Mouse (Mus musculus): ENCODE results near the gene Riiad1. TPM values are rescaled to one million over a fixed set of nuclear protein-coding genes. Genes with fewer than 3 reads are reported as not detected.

Gene Riiad1
- not detected in 2 replicates for polyA plus RNA-seq (2012; ENCODE audit: low replicate concordance)

DNA sequence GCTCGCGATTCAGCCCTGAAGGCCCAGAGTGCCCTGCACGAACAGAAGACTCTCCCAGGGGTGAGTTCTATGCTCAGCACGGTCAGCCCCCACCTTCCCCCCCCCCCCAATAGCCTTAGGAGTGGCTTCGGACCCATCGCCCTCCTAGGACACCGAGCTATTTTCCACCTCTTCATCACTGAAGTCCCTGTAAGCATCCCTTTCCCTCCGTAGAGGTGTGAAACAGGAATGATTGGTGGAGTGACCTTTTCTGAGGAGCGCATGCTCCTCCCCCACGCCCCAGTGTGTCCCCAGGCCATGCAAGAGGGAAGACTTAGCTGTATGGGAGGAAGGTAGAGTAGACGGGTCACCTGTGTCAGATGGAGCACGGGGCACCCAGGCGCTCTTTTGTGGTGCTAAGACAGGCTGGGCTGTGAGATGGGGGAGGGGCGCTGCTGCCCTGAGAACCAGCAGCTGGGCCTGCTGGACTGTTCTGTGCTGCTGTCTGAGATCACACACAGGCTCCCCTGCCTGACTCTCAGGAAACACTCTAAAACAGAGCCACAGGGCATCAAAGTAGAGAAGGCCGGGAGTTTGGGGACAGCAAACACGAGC is at the start of gene Riiad1:
TSS of gene Riiad1 (minus strand) at position 51 of the 594 bp plus-strand sequence.

DNA sequence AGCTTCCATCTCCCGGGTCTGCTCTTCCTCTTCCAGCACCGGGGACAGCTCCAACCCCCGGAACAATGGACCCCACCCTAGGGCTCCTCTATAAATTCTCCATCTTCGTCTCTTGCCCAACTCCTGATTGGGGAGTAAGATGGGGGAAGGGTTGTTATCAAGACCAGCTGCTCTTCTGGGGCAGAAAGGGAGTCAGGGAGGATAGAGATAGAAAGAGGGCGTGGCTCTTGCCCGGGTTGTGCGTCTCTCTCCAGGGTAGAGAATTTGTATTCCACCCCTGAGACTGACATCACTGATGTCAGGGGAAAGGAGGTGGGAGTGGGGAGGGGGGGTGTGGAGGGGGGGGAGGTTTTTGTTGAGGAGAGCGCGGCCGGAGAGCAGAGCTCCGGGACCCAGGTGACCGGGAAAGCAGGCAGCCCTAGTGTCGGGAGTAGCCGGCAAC is 2.1 kb downstream of the Riiad1 start, which contains the start of gene Celf3:
TSS of gene Celf3 (plus strand) at position 315 of the 442 bp plus-strand sequence.

DNA sequence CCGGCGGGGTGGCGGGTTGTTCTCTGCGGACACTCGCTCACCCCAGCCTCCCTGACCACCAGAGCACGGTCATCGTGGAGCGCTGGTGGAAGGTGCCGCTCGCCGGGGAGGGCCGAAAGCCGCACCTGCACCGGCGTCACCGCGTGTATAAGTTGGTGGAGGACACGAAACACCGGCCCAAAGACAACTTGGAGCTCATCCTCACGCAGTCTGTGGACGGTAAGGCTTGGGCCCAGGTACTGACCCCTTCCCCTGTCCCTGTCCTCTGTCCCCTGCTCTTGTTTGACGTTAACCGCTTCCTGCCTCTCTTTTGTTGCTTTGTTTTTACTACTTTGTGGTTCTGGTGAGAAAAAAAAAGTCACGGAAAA is 36.6 kb downstream of the Riiad1 start, which contains the start of gene Oaz3:
TSS of gene Oaz3 (minus strand) at position 319 of the 368 bp plus-strand sequence.

DNA sequence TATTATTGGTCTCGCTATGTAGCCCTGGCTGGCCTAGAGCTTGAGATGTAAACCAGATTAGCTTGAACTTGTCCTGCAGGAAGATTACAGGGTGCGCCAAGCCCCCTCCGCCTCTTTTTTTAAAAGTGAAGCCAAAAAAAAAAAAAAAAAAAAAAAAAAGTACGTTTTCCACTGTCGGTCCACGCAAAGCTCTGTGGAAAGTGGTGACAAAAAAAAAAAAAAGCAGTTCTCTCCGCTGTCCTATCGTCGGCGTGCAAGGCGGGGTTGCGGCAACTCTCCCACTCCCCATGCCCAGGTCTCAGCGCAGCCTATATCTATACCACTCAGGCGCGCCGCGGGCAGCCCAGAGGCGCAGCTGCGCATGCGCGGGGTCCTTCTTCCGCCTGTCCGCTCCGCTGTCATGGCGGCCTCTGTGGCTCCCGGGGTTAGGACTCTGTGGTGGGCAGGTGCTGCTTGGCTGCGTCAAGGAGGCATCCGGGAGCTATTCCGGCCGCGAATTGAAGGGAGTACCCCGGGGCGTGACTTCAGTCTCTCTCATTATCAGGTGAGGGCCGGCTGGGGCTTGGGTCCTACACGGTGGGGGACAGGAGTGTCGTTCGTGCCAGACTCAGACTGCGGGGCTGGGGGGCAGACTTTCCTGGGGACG is 37.1 kb downstream of the Riiad1 start, which contains the start of gene Mrpl9:
TSS of gene Mrpl9 (plus strand) at position 368 of the 646 bp plus-strand sequence.

Other genes starting within 250 kb of the Riiad1 start
- gene Gm4778, start 216.3 kb downstream of the Riiad1 start, polyA plus RNA-seq (2012; ENCODE audit: low replicate concordance), result not detected in 2 replicates
- 0.86 and 1.4 TPM in 2 replicates for gene Them4, start 170.3 kb downstream of the Riiad1 start, polyA plus RNA-seq (2012; ENCODE audit: low replicate concordance)
- not detected in 2 replicates for gene Them5, start 138.2 kb downstream of the Riiad1 start, polyA plus RNA-seq (2012; ENCODE audit: low replicate concordance)
- not detected in 2 replicates for gene C2cd4d, start 117.9 kb downstream of the Riiad1 start, polyA plus RNA-seq (2012; ENCODE audit: low replicate concordance)
- 0.68 and 0.74 TPM in 2 replicates for gene Rorc, start 107.5 kb downstream of the Riiad1 start, polyA plus RNA-seq (2012; ENCODE audit: low replicate concordance)
- gene Lingo4, start 81.8 kb downstream of the Riiad1 start, polyA plus RNA-seq (2012; ENCODE audit: low replicate concordance), result 0.57 and 0.94 TPM in 2 replicates
- gene Tdrkh, start 67.1 kb downstream of the Riiad1 start, polyA plus RNA-seq (2012; ENCODE audit: low replicate concordance), result 2.0 and 2.3 TPM in 2 replicates
- 35.9 and 56.2 TPM in 2 replicates for gene Mrpl9, start 37.0 kb downstream of the Riiad1 start, polyA plus RNA-seq (2012; ENCODE audit: low replicate concordance)
- not detected in 2 replicates for gene Oaz3, start 36.4 kb downstream of the Riiad1 start, polyA plus RNA-seq (2012; ENCODE audit: low replicate concordance)
- gene Celf3, start 2.0 kb downstream of the Riiad1 start, polyA plus RNA-seq (2012; ENCODE audit: low replicate concordance), result 0.14 and 0.24 TPM in 2 replicates
- 8.7 and 10.8 TPM in 2 replicates for gene Snx27, start 102.4 kb upstream of the Riiad1 start, polyA plus RNA-seq (2012; ENCODE audit: low replicate concordance)
- not detected in 2 replicates for gene Gm10972, start 162.8 kb upstream of the Riiad1 start, polyA plus RNA-seq (2012; ENCODE audit: low replicate concordance)
- 0.30 and 1.9 TPM in 2 replicates for gene Tuft1, start 178.5 kb upstream of the Riiad1 start, polyA plus RNA-seq (2012; ENCODE audit: low replicate concordance)
- gene Selenbp2, start 213.2 kb upstream of the Riiad1 start, polyA plus RNA-seq (2012; ENCODE audit: low replicate concordance), result not detected in 2 replicates

All from hematopoietic multipotent progenitor cell, adult 10-12 weeks (in vitro differentiated cells).